Mouse (Mus musculus): Measurements from ENCODE around the gene Rrm2. TPM values are rescaled to one million over a fixed set of nuclear protein-coding genes. Genes with fewer than 3 reads are reported as not detected.

The Rrm2 gene
- total and polyA plus RNA-seq, 3 experiments = 0.82 to 2.1 (median 1.8) TPM

DNA sequence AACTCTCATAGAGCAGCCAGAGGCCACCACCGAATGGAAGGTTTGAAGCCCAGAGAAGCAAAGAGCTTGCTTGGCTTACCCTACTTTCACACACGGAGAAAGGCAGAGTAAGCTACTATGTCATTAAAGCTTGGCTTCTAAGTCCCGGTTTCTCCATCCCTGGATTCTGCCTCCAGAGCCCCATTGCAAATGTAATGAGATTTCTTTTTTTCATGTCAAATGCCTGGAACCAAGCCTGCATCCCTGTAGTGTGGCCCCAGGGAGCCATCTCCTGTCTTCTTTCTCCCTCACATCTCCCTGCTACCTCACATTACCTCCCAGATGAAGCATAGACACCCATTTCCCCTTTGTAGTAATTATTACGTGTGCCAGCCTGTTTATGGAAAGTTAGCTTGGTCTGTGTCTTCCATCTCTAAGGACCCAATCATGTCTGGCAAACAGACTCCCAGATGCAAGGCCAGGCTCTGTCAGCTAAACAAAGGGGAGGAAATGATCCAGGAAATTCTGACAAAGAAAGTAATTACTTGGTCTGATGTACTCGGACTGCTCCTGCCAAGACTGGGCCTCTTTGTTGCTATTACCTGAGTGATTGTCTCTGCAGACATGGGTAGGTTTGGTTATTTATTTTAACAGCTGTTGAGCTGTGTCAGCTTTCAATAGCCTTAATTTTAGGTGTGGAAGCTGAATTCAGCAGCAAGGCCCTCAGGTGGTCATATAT, 38.7 kb downstream of the Rrm2 start:
- peak in 1 of 2 experiments; percentile 39 for DNase-seq

DNA sequence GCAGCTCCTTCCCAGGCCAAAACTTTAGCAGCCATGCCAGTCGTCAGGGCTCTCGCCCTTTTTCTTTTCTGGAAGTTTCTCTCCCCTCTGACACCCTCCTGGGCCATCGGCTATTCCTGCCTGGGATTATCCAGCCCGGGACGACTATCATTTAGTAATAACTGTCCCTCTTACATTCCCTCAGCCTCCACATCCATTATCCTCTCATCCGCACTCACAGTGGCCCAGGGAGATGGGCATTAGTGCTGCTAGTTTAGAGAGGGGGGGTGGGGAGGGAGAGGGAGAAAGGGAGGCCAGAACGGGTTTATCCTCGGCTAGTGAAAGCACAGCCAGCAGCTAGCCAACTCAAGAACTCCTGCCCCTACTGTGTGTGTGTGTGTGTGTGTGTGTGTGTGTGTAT, 39.3 kb downstream of the Rrm2 start:
- TF ChIP-seq EP300 (IDR thresholded peaks at IDR 0.05; ENCODE audit: insufficient read depth, low read depth, low read length) (no peak), CTCF (IDR thresholded peaks at IDR 0.05) (no peak)
- H3K27me3 ChIP-seq (ENCODE audit: control insufficient read depth, insufficient read depth, low read length) = no peaks in the 10 kb centered on the region
- DNase-seq = no peak
- H3K27ac ChIP-seq = peak overlapping the region; percentile 33; the same call in 1 of the 2 replicates
- H3K36me3 ChIP-seq (ENCODE audit: control insufficient read depth, insufficient read depth, low read length) = no peaks in the 10 kb centered on the region
- H3K4me1 ChIP-seq (ENCODE audit: control insufficient read depth, insufficient read depth, low read length) = peaks cover 9% of the 10 kb centered on the region
- no peak overlapping the region for H3K4me3 ChIP-seq
- 51% methylated on average over 8 of the region's 8 CpGs for WGBS
- intact Hi-C loops (cut with DNase I) = loop anchor here (5.0 kb wide), 2 partner anchors 35 to 40 kb away; no protein-coding TSS in a partner anchor
- H3K79me2 ChIP-seq (replicated peaks; ENCODE audit: control insufficient read depth, insufficient read depth, low read length) = no peaks in the 10 kb centered on the region
- no peak overlapping the region for H3K9ac ChIP-seq (ENCODE audit: low read depth, low read length)

More for the DNA sequence above, 38.7 kb downstream of the Rrm2 start:
- Histone ChIP-seq H3K36me3 (ENCODE audit: control insufficient read depth, insufficient read depth, low read length) (no peaks in the 10 kb centered on the region), H3K4me1 (ENCODE audit: control insufficient read depth, insufficient read depth, low read length) (peaks cover 9% of the 10 kb centered on the region), H3K27ac (peak overlapping the region; percentile 33), H3K4me3 (no peak overlapping the region), H3K79me2 (replicated peaks; ENCODE audit: control insufficient read depth, insufficient read depth, low read length) (no peaks in the 10 kb centered on the region), H3K9ac (ENCODE audit: low read depth, low read length) (no peak overlapping the region), H3K27me3 (ENCODE audit: control insufficient read depth, insufficient read depth, low read length) (no peaks in the 10 kb centered on the region)
- 47% methylated on average over 5 of the region's 5 CpGs for WGBS
- intact Hi-C loops (cut with DNase I) = loop anchor here (5.0 kb wide), 2 partner anchors 34 to 41 kb away; no protein-coding TSS in a partner anchor
- TF ChIP-seq EP300 (IDR thresholded peaks at IDR 0.05; ENCODE audit: insufficient read depth, low read depth, low read length) = 0 out of 2 replicates have a peak, but pooled peaks have one; percentile 52
- TF ChIP-seq POLR2A (IDR thresholded peaks at IDR 0.05; ENCODE audit: insufficient read depth, low read depth, low read length) = 0 out of 2 replicates have a peak, but pooled peaks have one; percentile 32
- TF ChIP-seq CTCF (IDR thresholded peaks at IDR 0.05) = peak; percentile 17; the same call in 1 of the 2 replicates

DNA sequence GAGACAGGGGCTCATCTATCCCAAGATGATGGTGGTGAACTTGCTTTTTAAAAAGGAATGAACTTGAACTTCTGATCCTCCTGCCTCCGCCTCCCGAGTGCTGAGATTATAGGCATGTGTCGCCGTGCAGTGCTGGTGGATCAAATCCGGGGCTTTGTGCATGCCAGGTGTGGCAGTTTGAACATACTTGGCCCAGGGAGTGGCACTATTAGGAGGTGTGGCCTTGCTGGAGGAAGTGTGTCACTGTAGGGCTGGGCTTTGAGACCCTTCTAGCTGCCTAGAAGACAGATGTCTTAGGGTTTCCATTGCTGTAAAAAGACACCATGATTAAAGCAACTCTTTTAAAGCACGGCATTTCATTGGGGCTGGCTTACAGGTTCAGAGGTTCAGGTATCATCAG, 42.5 kb downstream of the Rrm2 start:
- no peaks in the 10 kb centered on the region for H3K27me3 ChIP-seq (ENCODE audit: control insufficient read depth, insufficient read depth, low read length)
- H3K36me3 ChIP-seq (ENCODE audit: control insufficient read depth, insufficient read depth, low read length) = no peaks in the 10 kb centered on the region
- no peak overlapping the region for H3K4me3 ChIP-seq
- no peak overlapping the region for H3K9ac ChIP-seq (ENCODE audit: low read depth, low read length)
- TF ChIP-seq CTCF (IDR thresholded peaks at IDR 0.05) = no peak
- no peak for TF ChIP-seq EP300 (IDR thresholded peaks at IDR 0.05; ENCODE audit: insufficient read depth, low read depth, low read length)
- TF ChIP-seq POLR2A (IDR thresholded peaks at IDR 0.05; ENCODE audit: insufficient read depth, low read depth, low read length) = no peak
- H3K79me2 ChIP-seq (replicated peaks; ENCODE audit: control insufficient read depth, insufficient read depth, low read length) = no peaks in the 10 kb centered on the region
- no peak for DNase-seq
- 98% methylated on average over 6 of the region's 6 CpGs for WGBS
- intact Hi-C loops (cut with DNase I) = no loop called here
- H3K27ac ChIP-seq = no peak overlapping the region
- peaks cover 9% of the 10 kb centered on the region for H3K4me1 ChIP-seq (ENCODE audit: control insufficient read depth, insufficient read depth, low read length)

DNA sequence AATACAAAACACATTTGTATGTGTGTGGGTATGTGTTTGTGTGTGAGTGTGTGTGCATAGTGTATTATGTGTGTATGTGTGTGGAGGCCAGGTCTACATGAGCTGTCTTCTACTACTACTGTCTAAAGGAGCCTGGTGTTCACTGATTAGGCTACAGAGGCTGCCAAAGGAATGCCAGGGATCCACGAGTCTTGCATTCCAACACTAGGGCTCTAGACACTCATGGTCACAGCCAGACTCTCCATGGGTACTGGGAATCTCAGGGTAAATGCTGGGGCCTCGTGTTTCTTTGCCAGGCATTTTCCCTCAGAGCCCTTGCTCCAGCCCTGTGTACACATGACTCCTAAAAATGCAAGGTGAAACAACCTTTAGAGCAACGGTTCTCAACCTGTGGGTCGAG, 45.6 kb downstream of the Rrm2 start:
- WGBS = 68% methylated on average over 4 of the region's 4 CpGs
- Histone ChIP-seq H3K4me3 (no peak overlapping the region), H3K79me2 (replicated peaks; ENCODE audit: control insufficient read depth, insufficient read depth, low read length) (no peaks in the 10 kb centered on the region), H3K36me3 (ENCODE audit: control insufficient read depth, insufficient read depth, low read length) (no peaks in the 10 kb centered on the region), H3K4me1 (ENCODE audit: control insufficient read depth, insufficient read depth, low read length) (peaks cover 4% of the 10 kb centered on the region; the same call in 1 of the 2 replicates), H3K27ac (no peak overlapping the region), H3K27me3 (ENCODE audit: control insufficient read depth, insufficient read depth, low read length) (no peaks in the 10 kb centered on the region), H3K9ac (ENCODE audit: low read depth, low read length) (no peak overlapping the region)
- intact Hi-C loops (cut with DNase I) = no loop called here
- DNase-seq = no peak
- TF ChIP-seq POLR2A (IDR thresholded peaks at IDR 0.05; ENCODE audit: insufficient read depth, low read depth, low read length) (no peak), EP300 (IDR thresholded peaks at IDR 0.05; ENCODE audit: insufficient read depth, low read depth, low read length) (no peak), CTCF (IDR thresholded peaks at IDR 0.05) (no peak)

DNA sequence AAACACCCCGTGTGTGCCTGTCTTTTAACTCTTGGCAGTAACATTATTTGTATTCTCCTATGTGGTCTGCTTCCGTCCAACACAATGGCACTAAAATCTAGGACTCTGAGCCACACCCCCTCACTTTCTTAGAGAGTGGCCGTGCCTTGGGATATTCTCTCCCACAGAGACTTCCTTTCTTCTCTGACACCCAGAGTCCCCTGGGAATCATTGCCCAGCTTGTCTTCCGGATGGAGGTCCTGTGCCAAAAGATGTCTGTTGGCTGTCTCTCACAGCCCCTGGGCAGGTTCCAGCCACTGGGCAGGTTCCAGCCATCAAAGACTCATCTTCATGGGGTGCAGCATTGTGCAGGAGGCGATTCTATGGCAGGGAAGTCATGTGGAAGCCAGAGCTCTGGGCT, 46.7 kb downstream of the Rrm2 start:
- DNase-seq = peak in 1 of 2 experiments; percentile 8
- 34% methylated on average over 5 of the region's 5 CpGs for WGBS
- Histone ChIP-seq H3K27me3 (ENCODE audit: control insufficient read depth, insufficient read depth, low read length) (no peaks in the 10 kb centered on the region), H3K36me3 (ENCODE audit: control insufficient read depth, insufficient read depth, low read length) (no peaks in the 10 kb centered on the region), H3K9ac (ENCODE audit: low read depth, low read length) (no peak overlapping the region), H3K27ac (no peak overlapping the region), H3K79me2 (replicated peaks; ENCODE audit: control insufficient read depth, insufficient read depth, low read length) (no peaks in the 10 kb centered on the region), H3K4me1 (ENCODE audit: control insufficient read depth, insufficient read depth, low read length) (peaks cover 4% of the 10 kb centered on the region; the same call in 1 of the 2 replicates), H3K4me3 (no peak overlapping the region)
- intact Hi-C loops (cut with DNase I) = no loop called here
- TF ChIP-seq POLR2A (IDR thresholded peaks at IDR 0.05; ENCODE audit: insufficient read depth, low read depth, low read length) = no peak
- TF ChIP-seq CTCF (IDR thresholded peaks at IDR 0.05) = no peak
- no peak for TF ChIP-seq EP300 (IDR thresholded peaks at IDR 0.05; ENCODE audit: insufficient read depth, low read depth, low read length)

DNA sequence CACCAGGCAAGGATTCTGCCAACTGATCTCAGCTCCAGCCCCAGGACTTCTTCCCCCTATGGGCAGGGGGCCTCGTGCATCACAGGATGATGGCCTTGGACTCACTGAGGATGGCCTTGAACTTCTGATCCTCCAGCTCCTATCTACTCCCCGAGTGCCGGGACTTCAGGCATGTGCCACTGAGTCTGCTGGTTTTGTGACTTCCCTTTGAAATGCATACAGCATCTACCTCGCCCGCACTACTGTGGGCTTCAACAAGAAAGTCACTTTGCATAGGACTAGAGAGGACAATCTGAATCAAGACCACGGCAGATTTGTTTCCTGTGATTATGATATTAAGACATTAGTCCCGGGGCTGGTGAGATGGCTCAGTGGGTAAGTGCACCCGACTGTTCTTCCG, 47.4 kb downstream of the Rrm2 start:
- Histone ChIP-seq H3K27ac (no peak overlapping the region), H3K79me2 (replicated peaks; ENCODE audit: control insufficient read depth, insufficient read depth, low read length) (no peaks in the 10 kb centered on the region), H3K36me3 (ENCODE audit: control insufficient read depth, insufficient read depth, low read length) (no peaks in the 10 kb centered on the region), H3K9ac (ENCODE audit: low read depth, low read length) (no peak overlapping the region), H3K4me1 (ENCODE audit: control insufficient read depth, insufficient read depth, low read length) (peaks cover 4% of the 10 kb centered on the region; the same call in 1 of the 2 replicates), H3K27me3 (ENCODE audit: control insufficient read depth, insufficient read depth, low read length) (no peaks in the 10 kb centered on the region), H3K4me3 (no peak overlapping the region)
- TF ChIP-seq CTCF (IDR thresholded peaks at IDR 0.05) = no peak
- no peak for TF ChIP-seq POLR2A (IDR thresholded peaks at IDR 0.05; ENCODE audit: insufficient read depth, low read depth, low read length)
- no peak for TF ChIP-seq EP300 (IDR thresholded peaks at IDR 0.05; ENCODE audit: insufficient read depth, low read depth, low read length)
- intact Hi-C loops (cut with DNase I) = no loop called here
- DNase-seq = no peak
- WGBS = 87% methylated on average over 9 of the region's 9 CpGs
